Mouse (Mus musculus): ENCODE results near the gene Mbnl3. TPM values are rescaled to one million over a fixed set of nuclear protein-coding genes. Genes with fewer than 3 reads are reported as not detected.

Mbnl3 gene
- polyA plus RNA-seq (2015; fragmentation: Illumina TruSeq; extraction: RNeasy Lipid Tissue Mini Kit (QIAGEN cat#74804); ENCODE audit: insufficient read depth, low read depth, low replicate concordance) = 0.72 TPM

DNA sequence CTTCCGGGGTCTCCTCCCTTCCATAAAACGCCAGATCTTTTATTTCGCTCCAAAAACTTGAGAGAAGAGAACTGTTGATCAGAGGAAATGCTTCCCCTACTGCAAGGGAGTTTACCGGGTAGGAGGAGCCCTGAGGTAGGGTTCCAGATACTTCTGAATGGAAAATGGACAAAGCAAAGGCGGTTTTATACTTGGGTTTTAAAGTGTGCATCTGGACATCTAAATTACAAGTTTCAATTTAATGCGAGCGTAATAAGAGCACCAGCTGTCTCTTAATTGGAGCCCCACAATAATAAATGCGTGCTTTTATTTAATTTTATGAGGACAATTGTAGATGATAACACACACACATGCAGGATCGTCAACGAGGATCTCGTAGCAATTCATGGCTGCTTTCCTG, at the start of gene Mbnl3:
Mbnl3 (minus strand) TSS at position 101 of the 400 bp plus-strand sequence.

Other genes with a start within 250 kb of the Mbnl3 start
- 4.5 TPM for gene Rap2c, start 188.5 kb downstream of the Mbnl3 start, polyA plus RNA-seq (2015; fragmentation: Illumina TruSeq; extraction: RNeasy Lipid Tissue Mini Kit (QIAGEN cat#74804); ENCODE audit: insufficient read depth, low read depth, low replicate concordance)

Data from pancreas, adult 10 weeks (tissue).